ENCODE assay signal across 20 mouse cellular contexts in the genomic region with DNA sequence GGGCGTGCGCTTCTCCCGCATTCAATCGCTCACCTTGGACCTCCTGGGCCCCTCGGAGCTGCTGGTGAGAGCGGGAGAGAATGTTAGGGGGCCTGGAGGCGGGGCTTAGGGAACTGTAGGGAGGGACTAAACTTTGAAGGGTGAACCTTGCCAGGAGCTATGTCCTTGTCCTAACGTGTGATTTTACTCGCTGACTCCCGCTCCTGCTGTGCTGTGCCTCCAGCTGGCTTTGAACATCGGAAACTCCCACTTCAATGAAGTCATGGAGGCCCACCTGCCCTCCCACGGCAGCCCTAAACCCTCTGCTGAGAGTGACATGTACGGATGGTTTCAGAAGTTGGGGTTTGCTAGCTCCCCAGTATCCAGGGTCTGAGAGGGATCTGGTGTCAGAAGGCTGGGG. TPM values are rescaled to one million over a fixed set of nuclear protein-coding genes. Genes with fewer than 3 reads are reported as not detected.
DNase-seq lines count a peak whose midpoint lies in the region; ATAC-seq and TF ChIP-seq lines count a peak whose summit lies in the region.
"Had no signal": no experiment of that assay in that cellular context is flagged by ENCODE, and none has a peak within 500 bp of the region (broad histone marks: within the 10 kb centered on the region; RNA-seq: fewer than 3 reads in every experiment).

No protein-coding gene starts in this region.

- peaks cover 86% of the 10 kb centered on the region for H3K27me3 ChIP-seq in forebrain, embryonic 10.5 days (ENCODE audit: poor library complexity, severe bottlenecking)
- H3K27me3 ChIP-seq in forebrain, postnatal 0 days (ENCODE audit: insufficient read depth, low read length) = no peaks in the 10 kb centered on the region
- H3K27me3 ChIP-seq in heart, embryonic 14.5 days (ENCODE audit: control insufficient read depth, insufficient read depth, low read length) = peaks cover 29% of the 10 kb centered on the region
- peaks cover 61% of the 10 kb centered on the region for H3K27me3 ChIP-seq in midbrain, embryonic 12.5 days
- H3K27me3 ChIP-seq in midbrain, embryonic 13.5 days = peaks cover 34% of the 10 kb centered on the region
- H3K27me3 ChIP-seq in limb, embryonic 15.5 days = peaks cover 48% of the 10 kb centered on the region

- no peak for TF ChIP-seq CTCF in forebrain, postnatal 0 days (IDR thresholded peaks at IDR 0.05; ENCODE audit: low read depth)

- peaks cover 12% of the 10 kb centered on the region for H3K36me3 ChIP-seq in forebrain, embryonic 10.5 days (replicated peaks)
- H3K36me3 ChIP-seq in forebrain, postnatal 0 days (ENCODE audit: insufficient read depth) = no peaks in the 10 kb centered on the region
- no peaks in the 10 kb centered on the region; the same call in 1 of the 2 replicates for H3K36me3 ChIP-seq in heart, embryonic 14.5 days (ENCODE audit: control insufficient read depth, insufficient read depth, low read length)
- H3K36me3 ChIP-seq in midbrain, embryonic 12.5 days = no peaks in the 10 kb centered on the region
- no peaks in the 10 kb centered on the region for H3K36me3 ChIP-seq in midbrain, embryonic 13.5 days
- H3K36me3 ChIP-seq in limb, embryonic 15.5 days = peaks cover 82% of the 10 kb centered on the region
- H3K36me3 ChIP-seq: G1E; midbrain, embryonic 15.5 days had no signal

- intact Hi-C loops in heart, postnatal 10 days (cut with DNase I) = loop anchor here (1.0 kb wide), 1 partner anchor 36 kb away; no protein-coding TSS in a partner anchor

- peaks cover 38% of the 10 kb centered on the region for H3K4me1 ChIP-seq in forebrain, embryonic 10.5 days
- no peaks in the 10 kb centered on the region for H3K4me1 ChIP-seq in forebrain, postnatal 0 days (ENCODE audit: insufficient read depth)
- peaks cover 3 to 7% of the 10 kb centered on the region in 2 experiments; a peak in 2 of 4 replicates for H3K4me1 ChIP-seq in heart, embryonic 14.5 days (ENCODE audit: control insufficient read depth in 2 of 2, insufficient read depth in 2 of 2, low read length in 2 of 2)
- H3K4me1 ChIP-seq in midbrain, embryonic 12.5 days = peaks cover 14% of the 10 kb centered on the region
- peaks cover 9% of the 10 kb centered on the region; the same call in 1 of the 2 replicates for H3K4me1 ChIP-seq in midbrain, embryonic 13.5 days (replicated peaks)
- H3K4me1 ChIP-seq in limb, embryonic 15.5 days = peaks cover 14% of the 10 kb centered on the region; the same call in 1 of the 2 replicates
- H3K4me1 ChIP-seq: liver, embryonic 15.5 days; midbrain, embryonic 15.5 days had no signal

- no peak overlapping the region for H3K9ac ChIP-seq in forebrain, postnatal 0 days
- H3K9ac ChIP-seq in heart, embryonic 14.5 days (ENCODE audit: low read length) = 0 out of 2 replicates have a peak overlapping the region, but pooled peaks have one; percentile 16
- H3K9ac ChIP-seq in midbrain, embryonic 12.5 days (replicated peaks) = no peak overlapping the region
- no peak overlapping the region for H3K9ac ChIP-seq in midbrain, embryonic 13.5 days (replicated peaks)
- no peak overlapping the region for H3K9ac ChIP-seq in limb, embryonic 15.5 days
- H3K9ac ChIP-seq: forebrain, embryonic 13.5 days; hindbrain, embryonic 13.5 days; liver, embryonic 15.5 days; midbrain, embryonic 15.5 days had no signal

- no peak overlapping the region for H3K27ac ChIP-seq in forebrain, embryonic 10.5 days
- no peak overlapping the region for H3K27ac ChIP-seq in forebrain, postnatal 0 days (ENCODE audit: low read depth, low read length)
- H3K27ac ChIP-seq in heart, embryonic 14.5 days (replicated peaks in 1 of 2; ENCODE audit: control insufficient read depth in 1 of 2, insufficient read depth in 1 of 2, low read depth in 2 of 2, low read length in 2 of 2) = no peak overlapping the region
- H3K27ac ChIP-seq in midbrain, embryonic 12.5 days (replicated peaks) = no peak overlapping the region
- no peak overlapping the region for H3K27ac ChIP-seq in midbrain, embryonic 13.5 days
- no peak overlapping the region for H3K27ac ChIP-seq in limb, embryonic 15.5 days
- H3K27ac ChIP-seq: forebrain, embryonic 13.5 days; hindbrain, embryonic 13.5 days; liver, embryonic 15.5 days; midbrain, embryonic 15.5 days had no signal

- 11% methylated on average over 13 of the region's 13 CpGs for WGBS in forebrain, embryonic 10.5 days
- 32% methylated on average over 13 of the region's 13 CpGs for WGBS in forebrain, postnatal 0 days
- 17% methylated on average over 13 of the region's 13 CpGs for WGBS in heart, embryonic 14.5 days
- WGBS in midbrain, embryonic 12.5 days = 19% methylated on average over 13 of the region's 13 CpGs
- 18% methylated on average over 13 of the region's 13 CpGs for WGBS in midbrain, embryonic 13.5 days
- WGBS in limb, embryonic 15.5 days = 24% methylated on average over 13 of the region's 13 CpGs

- ATAC-seq in forebrain, postnatal 0 days = no peak
- no peak for ATAC-seq in heart, embryonic 14.5 days (ENCODE audit: insufficient number of reproducible peaks, insufficient read depth, low FRiP score, low read depth)
- ATAC-seq in midbrain, embryonic 12.5 days (ENCODE audit: low FRiP score, low read depth) = no peak
- no peak for ATAC-seq in midbrain, embryonic 13.5 days
- no peak for ATAC-seq in limb, embryonic 15.5 days (ENCODE audit: insufficient number of reproducible peaks, low FRiP score, low TSS enrichment, low read depth)
- ATAC-seq: CD4-positive, CD25-positive, alpha-beta regulatory T cell, adult 4 months; forebrain, embryonic 13.5 days; intestine, embryonic 16.5 days; lung, postnatal 0 days; midbrain, embryonic 15.5 days had no signal

- H3K9me3 ChIP-seq in forebrain, embryonic 10.5 days = no peaks in the 10 kb centered on the region
- no peaks in the 10 kb centered on the region for H3K9me3 ChIP-seq in forebrain, postnatal 0 days (ENCODE audit: low read length)
- H3K9me3 ChIP-seq in heart, embryonic 14.5 days (ENCODE audit: control insufficient read depth, low read length) = 0 out of 2 replicates have a peak, but pooled peaks cover 2% of the 10 kb centered on the region
- H3K9me3 ChIP-seq in midbrain, embryonic 12.5 days = 0 out of 2 replicates have a peak, but pooled peaks cover 2% of the 10 kb centered on the region
- H3K9me3 ChIP-seq in midbrain, embryonic 13.5 days = 0 out of 2 replicates have a peak, but pooled peaks cover 2% of the 10 kb centered on the region
- H3K9me3 ChIP-seq in limb, embryonic 15.5 days = no peaks in the 10 kb centered on the region
- H3K9me3 ChIP-seq: hindbrain, embryonic 13.5 days; liver, embryonic 15.5 days; midbrain, embryonic 15.5 days had no signal

- DNase-seq in forebrain, embryonic 10.5 days (ENCODE audit: extremely low spot score, low spot score) = no peak
- no peak for DNase-seq in forebrain, postnatal 0 days
- no peak for DNase-seq in heart, postnatal 10 days
- no peak for DNase-seq in kidney, adult 11 months
- DNase-seq: cerebellum, adult 8-10 months; kidney, postnatal 4 days had no signal

- H3K4me2 ChIP-seq in forebrain, postnatal 0 days (ENCODE audit: low read depth) = no peak overlapping the region
- H3K4me2 ChIP-seq in heart, embryonic 14.5 days (ENCODE audit: low read length) = peak overlapping the region; percentile 48
- 0 out of 2 replicates have a peak overlapping the region, but pooled peaks have one; percentile 4 for H3K4me2 ChIP-seq in midbrain, embryonic 12.5 days (replicated peaks)
- H3K4me2 ChIP-seq in midbrain, embryonic 13.5 days (replicated peaks) = no peak overlapping the region
- H3K4me2 ChIP-seq in limb, embryonic 15.5 days = peak overlapping the region; percentile 24; the same call in 1 of the 2 replicates
- H3K4me2 ChIP-seq: forebrain, embryonic 13.5 days; hindbrain, embryonic 13.5 days; liver, embryonic 15.5 days; midbrain, embryonic 15.5 days had no signal

- H3K4me3 ChIP-seq in forebrain, embryonic 10.5 days = peak overlapping the region; percentile 30
- no peak overlapping the region for H3K4me3 ChIP-seq in forebrain, postnatal 0 days (ENCODE audit: low read depth, low read length)
- H3K4me3 ChIP-seq in heart, embryonic 14.5 days (ENCODE audit: control insufficient read depth in 1 of 2, insufficient read depth in 1 of 2, low read depth in 1 of 2, low read length in 2 of 2) = no peak overlapping the region; a peak in 1 of 4 replicates
- H3K4me3 ChIP-seq in midbrain, embryonic 12.5 days = no peak overlapping the region
- H3K4me3 ChIP-seq in midbrain, embryonic 13.5 days (replicated peaks) = no peak overlapping the region
- no peak overlapping the region for H3K4me3 ChIP-seq in limb, embryonic 15.5 days
- H3K4me3 ChIP-seq: forebrain, embryonic 13.5 days; hindbrain, embryonic 13.5 days; liver, embryonic 15.5 days; midbrain, embryonic 15.5 days had no signal

RNA-seq across cellular contexts. Expression of a gene that starts 8.9 kb away (rescaled TPM):
- 0.49 and 0.77 TPM in 2 replicates for polyA plus RNA-seq in forebrain, embryonic 10.5 days (2016; fragmentation: Nextera tagmentation; extraction: Ambion mirVana)
- total RNA-seq in forebrain, postnatal 0 days (2014; rRNA removed) = 0.31 and 0.48 TPM in 2 replicates
- polyA plus RNA-seq in forebrain, postnatal 0 days (2015; fragmentation: Nextera tagmentation; extraction: Ambion mirVana) = 1.6 and 1.9 TPM in 2 replicates
- 64.7 and 74.6 TPM in 2 replicates for polyA plus RNA-seq in heart, embryonic 14.5 days (2014; fragmentation: Nextera tagmentation; extraction: Ambion mirVana)
- 10 to 100 TPM; 77.2 to 85.4 TPM for total RNA-seq in heart, postnatal 10 days (2021)
- polyA plus RNA-seq in midbrain, embryonic 12.5 days (2016; fragmentation: Nextera tagmentation; extraction: Ambion mirVana) = 2.3 and 3.5 TPM in 2 replicates
- 0.87 and 1.1 TPM in 2 replicates for polyA plus RNA-seq in midbrain, embryonic 13.5 days (2015; fragmentation: Nextera tagmentation; extraction: Ambion mirVana)
- polyA plus RNA-seq in limb, embryonic 15.5 days (2015; fragmentation: Nextera tagmentation; extraction: Ambion mirVana) = 20.6 and 29.9 TPM in 2 replicates
- total RNA-seq: common myeloid progenitor, adult 5-6 weeks had no signal
- polyA plus RNA-seq: G1E had no signal

RNA-seq across cellular contexts. Expression of a gene that starts 32.5 kb away (rescaled TPM):
- polyA plus RNA-seq in forebrain, embryonic 10.5 days (2016; fragmentation: Nextera tagmentation; extraction: Ambion mirVana) = 4.7 and 5.2 TPM in 2 replicates
- 3.5 and 3.8 TPM in 2 replicates for total RNA-seq in forebrain, postnatal 0 days (2014; rRNA removed)
- 2.0 and 2.5 TPM in 2 replicates for polyA plus RNA-seq in forebrain, postnatal 0 days (2015; fragmentation: Nextera tagmentation; extraction: Ambion mirVana)
- polyA plus RNA-seq in heart, embryonic 14.5 days (2014; fragmentation: Nextera tagmentation; extraction: Ambion mirVana) = 1.3 and 1.5 TPM in 2 replicates
- 10 to 100 TPM in 1 of 2 experiments, 1 to 10 TPM in 1; 5.7 to 10.8 TPM for total RNA-seq in heart, postnatal 10 days (2021)
- polyA plus RNA-seq in midbrain, embryonic 12.5 days (2016; fragmentation: Nextera tagmentation; extraction: Ambion mirVana) = 8.2 and 8.9 TPM in 2 replicates
- polyA plus RNA-seq in midbrain, embryonic 13.5 days (2015; fragmentation: Nextera tagmentation; extraction: Ambion mirVana) = 3.9 and 4.5 TPM in 2 replicates
- 15.4 and 19.0 TPM in 2 replicates for polyA plus RNA-seq in limb, embryonic 15.5 days (2015; fragmentation: Nextera tagmentation; extraction: Ambion mirVana)
- total RNA-seq: common myeloid progenitor, adult 5-6 weeks; megakaryocyte progenitor cell, adult 5-6 weeks had no signal
- polyA plus RNA-seq: CD4-positive, CD25-positive, alpha-beta regulatory T cell, adult 4 months had no signal

RNA-seq across cellular contexts. Expression of a gene that starts 45.8 kb away (rescaled TPM):
- polyA plus RNA-seq in forebrain, embryonic 10.5 days (2016; fragmentation: Nextera tagmentation; extraction: Ambion mirVana) = 21.1 and 21.8 TPM in 2 replicates
- 72.6 and 73.1 TPM in 2 replicates for total RNA-seq in forebrain, postnatal 0 days (2014; rRNA removed)
- 23.6 and 31.0 TPM in 2 replicates for polyA plus RNA-seq in forebrain, postnatal 0 days (2015; fragmentation: Nextera tagmentation; extraction: Ambion mirVana)
- polyA plus RNA-seq in heart, embryonic 14.5 days (2014; fragmentation: Nextera tagmentation; extraction: Ambion mirVana) = 23.1 and 27.6 TPM in 2 replicates
- 10 to 100 TPM; 60.5 to 70.1 TPM for total RNA-seq in heart, postnatal 10 days (2021)
- polyA plus RNA-seq in midbrain, embryonic 12.5 days (2016; fragmentation: Nextera tagmentation; extraction: Ambion mirVana) = 38.4 and 40.5 TPM in 2 replicates
- polyA plus RNA-seq in midbrain, embryonic 13.5 days (2015; fragmentation: Nextera tagmentation; extraction: Ambion mirVana) = 39.5 and 40.7 TPM in 2 replicates
- 25.0 and 25.9 TPM in 2 replicates for polyA plus RNA-seq in limb, embryonic 15.5 days (2015; fragmentation: Nextera tagmentation; extraction: Ambion mirVana)

Comparison
In these comparisons a context has a peak if more than half of its experiments do, and no peak if none do; other contexts are left out.
1. H3K4me2 ChIP-seq: peak in heart, embryonic 14.5 days (single experiment), midbrain, embryonic 12.5 days (single experiment) and limb, embryonic 15.5 days (single experiment); none in forebrain, postnatal 0 days (single experiment) and midbrain, embryonic 13.5 days (single experiment).